Mouse (Mus musculus) thymus, adult 2 months (tissue): ENCODE results near the gene Myh9.

Experiments
- CTCF ChIP-seq: fragments of 200-500 bp; IDR thresholded peaks from 2 replicates; pipeline ENCODE4 v1.5.1; 2012; ENCODE audit warnings: mild to moderate bottlenecking, control low read depth, low read length, moderate library complexity, borderline replicate concordance; ENCODE audit not compliant: control insufficient read depth, poor library complexity, insufficient read depth; ENCODE audit errors: extremely low read depth
- POLR2A ChIP-seq: fragments of 200-500 bp; IDR thresholded peaks from 2 replicates; pipeline ENCODE4 v1.6.1; 2012; ENCODE audit warnings: mild to moderate bottlenecking, low read length, control low read depth, moderate library complexity; ENCODE audit not compliant: control insufficient read depth, poor library complexity, insufficient read depth; ENCODE audit errors: extremely low read depth

DNA sequence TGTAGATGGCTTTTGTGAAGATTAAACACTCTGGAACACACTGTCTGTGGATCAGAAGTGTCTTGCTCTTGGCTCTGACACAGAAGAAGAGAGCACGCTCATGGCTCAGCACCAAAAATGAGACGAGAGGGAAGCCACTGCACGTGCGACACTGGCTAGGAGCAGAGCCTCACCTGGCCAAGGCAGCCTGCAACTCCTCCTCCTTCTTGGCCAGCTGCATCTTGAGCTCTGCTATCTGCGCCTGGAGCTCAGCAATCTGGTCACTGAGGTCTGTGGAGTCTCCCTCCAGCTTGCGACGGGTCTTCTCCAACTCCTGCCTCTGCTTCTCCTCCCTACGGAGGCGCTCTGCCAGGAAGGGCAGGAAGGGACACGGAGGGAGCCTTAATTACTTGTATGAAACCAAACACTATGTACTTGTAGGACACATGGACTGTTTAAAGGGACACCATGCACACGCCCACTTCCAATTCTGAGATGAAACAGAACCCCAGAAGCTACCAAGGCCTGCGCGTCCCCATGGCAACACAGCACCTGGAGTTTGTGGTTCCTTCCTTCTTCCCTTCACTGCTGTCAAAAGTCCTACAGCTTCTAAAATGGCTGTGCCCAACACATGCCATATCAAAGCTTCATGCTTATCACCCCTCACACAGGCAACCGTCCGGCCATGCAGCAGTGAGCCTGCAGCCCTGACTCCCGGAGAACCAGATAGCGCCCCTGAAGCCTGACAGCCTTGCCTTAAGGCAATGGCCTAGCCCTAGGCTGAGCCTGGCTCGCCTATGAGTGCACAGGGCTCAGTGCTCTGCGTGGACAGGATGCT is 68.7 kb downstream of the Myh9 start:
- TF ChIP-seq CTCF = no peak
- no peak for TF ChIP-seq POLR2A
